Mouse (Mus musculus): Measurements from ENCODE around the gene Stra6l. TPM values are rescaled to one million over a fixed set of nuclear protein-coding genes. Genes with fewer than 3 reads are reported as not detected.

The Stra6l gene
- polyA plus RNA-seq (2017; shearing (Covaris generic)), result under 1 TPM in 2 of 3 experiments, not detected in 1; 0.11 to 0.38 TPM

GRCm38 (mm10) chr4:45848109-45848824 lies at the start of gene Stra6l:
Gene Stra6l, plus strand, starts transcription at chr4:45848664.
- ATAC-seq, result no peak

- ATAC-seq, result peak; percentile 83
These were observed 49.5 kb upstream of the Stra6l start, which contains the start of gene Aldh1b1 for GRCm38 (mm10) chr4:45798964-45799363. Gene Aldh1b1, plus strand, starts transcription at chr4:45799022.

- ATAC-seq, result no peak
These were observed 48.4 kb upstream of the Stra6l start for GRCm38 (mm10) chr4:45799956-45800537.

- no peak for ATAC-seq
These were observed 45.6 kb upstream of the Stra6l start for GRCm38 (mm10) chr4:45802900-45803299.

GRCm38 (mm10) chr4:45808034-45808433 lies 40.4 kb upstream of the Stra6l start:
- no peak for ATAC-seq

- ATAC-seq, result no peak
These were observed 37.2 kb upstream of the Stra6l start for GRCm38 (mm10) chr4:45811250-45811649.

- ATAC-seq, result no peak
These were observed 32.9 kb upstream of the Stra6l start for GRCm38 (mm10) chr4:45815542-45815941.

- ATAC-seq, result no peak
These were observed 29.7 kb upstream of the Stra6l start for GRCm38 (mm10) chr4:45818814-45819207.

- no peak for ATAC-seq
These were observed 29.1 kb upstream of the Stra6l start for GRCm38 (mm10) chr4:45819208-45819931.

- no peak for ATAC-seq
These were observed 28.2 kb upstream of the Stra6l start for GRCm38 (mm10) chr4:45820074-45820830.

GRCm38 (mm10) chr4:45821995-45822394 lies 26.5 kb upstream of the Stra6l start:
- no peak for ATAC-seq

GRCm38 (mm10) chr4:45822781-45823575 lies 25.5 kb upstream of the Stra6l start:
- ATAC-seq, result no peak

- no peak for ATAC-seq
These were observed 24.3 kb upstream of the Stra6l start for GRCm38 (mm10) chr4:45824049-45824760.

- ATAC-seq, result no peak
These were observed 23.5 kb upstream of the Stra6l start for GRCm38 (mm10) chr4:45824761-45825556.

GRCm38 (mm10) chr4:45826275-45827040 lies 22.0 kb upstream of the Stra6l start, which contains the start of gene Igfbpl1:
Gene Igfbpl1, minus strand, starts transcription at chr4:45826923.
- no peak for ATAC-seq

GRCm38 (mm10) chr4:45829907-45830759 lies 18.3 kb upstream of the Stra6l start:
- no peak for ATAC-seq

- no peak for ATAC-seq
These were observed 16.5 kb upstream of the Stra6l start for GRCm38 (mm10) chr4:45831996-45832395.

- ATAC-seq, result no peak
These were observed 15.0 kb upstream of the Stra6l start for GRCm38 (mm10) chr4:45833461-45833860.

GRCm38 (mm10) chr4:45844355-45844754 lies 4.1 kb upstream of the Stra6l start:
- no peak for ATAC-seq

Measured in inflammation-experienced regulatory T-cells, adult 6 months (primary cell).